Mouse (Mus musculus) cerebral cortex, adult 2 months (tissue): Measurements from ENCODE around the gene Dab2ip.

Source experiments
- WGBS: fragments of 180-500 bp; shearing (Covaris S2); methylation state at CpG from one replicate; pipeline ENCODE4 v1.1.7; 2018; 5-methylcytosine and 5-hydroxymethylcytosine counted together

The Dab2ip gene

GRCm38 (mm10) chr2:35750533-35751141 lies 192.6 kb downstream of the Dab2ip start:
- 78% methylated on average over 7 of the region's 7 CpGs for WGBS

- 80% methylated on average over 18 of the region's 18 CpGs for WGBS
Observed at GRCm38 (mm10) chr2:35751781-35752505, 193.9 kb downstream of the Dab2ip start.

GRCm38 (mm10) chr2:35756467-35756866 lies 198.4 kb downstream of the Dab2ip start:
- WGBS, result 69% methylated on average over 7 of the region's 7 CpGs

- 59% methylated on average over 8 of the region's 8 CpGs for WGBS
Observed at GRCm38 (mm10) chr2:35760352-35760751, 202.3 kb downstream of the Dab2ip start.

GRCm38 (mm10) chr2:35761458-35761857 lies 203.4 kb downstream of the Dab2ip start:
- WGBS, result 83% methylated on average over 5 of the region's 5 CpGs

GRCm38 (mm10) chr2:35763818-35764217 lies 205.8 kb downstream of the Dab2ip start:
- 97% methylated on average over 7 of the region's 7 CpGs for WGBS

GRCm38 (mm10) chr2:35764328-35764727 lies 206.3 kb downstream of the Dab2ip start:
- WGBS, result 74% methylated on average over 8 of the region's 8 CpGs

GRCm38 (mm10) chr2:35767834-35768537 lies 209.9 kb downstream of the Dab2ip start:
- WGBS, result 27% methylated on average over 14 of the region's 14 CpGs

- WGBS, result 37% methylated on average over 4 of the region's 4 CpGs
Observed at GRCm38 (mm10) chr2:35768538-35769238, 210.6 kb downstream of the Dab2ip start.

- 64% methylated on average over 12 of the region's 12 CpGs for WGBS
Observed at GRCm38 (mm10) chr2:35769398-35769797, 211.3 kb downstream of the Dab2ip start.

- 43% methylated on average over 2 of the region's 2 CpGs for WGBS
Observed at GRCm38 (mm10) chr2:35770541-35770940, 212.5 kb downstream of the Dab2ip start.

- WGBS, result 36% methylated on average over 5 of the region's 5 CpGs
Observed at GRCm38 (mm10) chr2:35775651-35776055, 217.6 kb downstream of the Dab2ip start.

GRCm38 (mm10) chr2:35776935-35777334 lies 218.9 kb downstream of the Dab2ip start:
- WGBS, result 62% methylated on average over 9 of the region's 9 CpGs

- 50% methylated on average over 5 of the region's 5 CpGs for WGBS
Observed at GRCm38 (mm10) chr2:35779266-35779665, 221.2 kb downstream of the Dab2ip start.
